Mouse (Mus musculus) bone marrow, adult 2 months (tissue): Measurements from ENCODE around the gene Slc16a3. TPM values are rescaled to one million over a fixed set of nuclear protein-coding genes. Genes with fewer than 3 reads are reported as not detected.

Experiments used
- H3K27ac ChIP-seq: fragments of 200-500 bp; 2 replicates; pipeline ENCODE4 v1.5.1; 2012; ENCODE audit warnings: low read depth, mild to moderate bottlenecking, control low read depth, inconsistent platforms, low read length; ENCODE audit not compliant: control insufficient read depth, poor library complexity, insufficient read depth
- H3K4me1 ChIP-seq: fragments of 200-500 bp; 2 replicates; pipeline ENCODE4 v1.6.1; 2011; ENCODE audit warnings: low read length; ENCODE audit not compliant: control insufficient read depth, insufficient read depth
- H3K4me3 ChIP-seq: fragments of 200-500 bp; replicated peaks from 2 replicates; pipeline ENCODE3; 2011; ENCODE audit warnings: mild to moderate bottlenecking, low read depth, low read length, control low read depth; ENCODE audit not compliant: control insufficient read depth
- CTCF ChIP-seq: fragments of 200-500 bp; IDR thresholded peaks from 2 replicates; pipeline ENCODE4 v1.5.1; 2011; ENCODE audit warnings: low read length, control low read depth; ENCODE audit not compliant: control insufficient read depth, insufficient read depth
- POLR2A ChIP-seq: fragments of 200-500 bp; IDR thresholded peaks from 2 replicates; pipeline ENCODE4 v1.6.1; 2011; ENCODE audit warnings: low read depth, mild to moderate bottlenecking, control low read depth, low read length, borderline replicate concordance; ENCODE audit not compliant: control insufficient read depth
- WGBS: fragments of 180-500 bp; shearing (Covaris S2); methylation state at CpG from one replicate; pipeline ENCODE4 v1.1.7; 2018; 5-methylcytosine and 5-hydroxymethylcytosine counted together
- polyA plus RNA-seq: library from polyadenylated mRNA; stranded (reverse); fragments of >200 nt; gene quantifications from 2 replicates; pipeline ENCODE4 v1.2.4, GENCODE M21; 2011; ENCODE audit warnings: low replicate concordance; ENCODE audit not compliant: missing spikeins, insufficient read depth, insufficient read length

The Slc16a3 gene
- polyA plus RNA-seq: 14.3 and 50.1 TPM in 2 replicates

DNA sequence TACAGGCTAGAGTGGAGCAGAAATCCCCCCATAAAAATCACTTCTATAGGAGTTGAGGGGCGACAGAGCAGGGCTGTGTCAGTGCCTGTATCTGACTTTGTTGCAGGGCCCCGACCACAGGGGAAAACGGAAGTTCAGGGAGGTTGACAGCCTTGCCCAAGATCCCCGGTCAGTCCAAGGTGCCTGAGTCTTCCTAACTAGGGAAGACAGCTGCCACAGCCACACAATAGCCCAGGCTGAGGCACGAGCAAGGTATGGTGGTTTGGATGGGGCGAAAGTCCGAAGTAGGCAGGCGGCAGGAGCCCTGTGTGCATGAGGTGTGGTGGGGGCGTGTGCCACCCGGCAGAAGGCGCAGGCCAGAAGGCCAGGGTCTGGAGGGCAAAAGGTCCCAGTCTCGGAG is at the start of gene Slc16a3:
Gene Slc16a3, plus strand, starts transcription at position 153 of the 400 bp plus-strand sequence.
- peak within 1 kb of the TSS; percentile 99 for H3K27ac ChIP-seq
- H3K4me1 ChIP-seq: peaks cover 5% of the 10 kb centered on the region; the same call in 1 of the 2 replicates
- TF ChIP-seq POLR2A: 0 out of 2 replicates have a peak, but pooled peaks have one; percentile 47
- TF ChIP-seq CTCF: no peak
- H3K4me3 ChIP-seq: peak within 1 kb of the TSS; percentile 76
- 3% methylated on average over 12 of the region's 12 CpGs for WGBS

DNA sequence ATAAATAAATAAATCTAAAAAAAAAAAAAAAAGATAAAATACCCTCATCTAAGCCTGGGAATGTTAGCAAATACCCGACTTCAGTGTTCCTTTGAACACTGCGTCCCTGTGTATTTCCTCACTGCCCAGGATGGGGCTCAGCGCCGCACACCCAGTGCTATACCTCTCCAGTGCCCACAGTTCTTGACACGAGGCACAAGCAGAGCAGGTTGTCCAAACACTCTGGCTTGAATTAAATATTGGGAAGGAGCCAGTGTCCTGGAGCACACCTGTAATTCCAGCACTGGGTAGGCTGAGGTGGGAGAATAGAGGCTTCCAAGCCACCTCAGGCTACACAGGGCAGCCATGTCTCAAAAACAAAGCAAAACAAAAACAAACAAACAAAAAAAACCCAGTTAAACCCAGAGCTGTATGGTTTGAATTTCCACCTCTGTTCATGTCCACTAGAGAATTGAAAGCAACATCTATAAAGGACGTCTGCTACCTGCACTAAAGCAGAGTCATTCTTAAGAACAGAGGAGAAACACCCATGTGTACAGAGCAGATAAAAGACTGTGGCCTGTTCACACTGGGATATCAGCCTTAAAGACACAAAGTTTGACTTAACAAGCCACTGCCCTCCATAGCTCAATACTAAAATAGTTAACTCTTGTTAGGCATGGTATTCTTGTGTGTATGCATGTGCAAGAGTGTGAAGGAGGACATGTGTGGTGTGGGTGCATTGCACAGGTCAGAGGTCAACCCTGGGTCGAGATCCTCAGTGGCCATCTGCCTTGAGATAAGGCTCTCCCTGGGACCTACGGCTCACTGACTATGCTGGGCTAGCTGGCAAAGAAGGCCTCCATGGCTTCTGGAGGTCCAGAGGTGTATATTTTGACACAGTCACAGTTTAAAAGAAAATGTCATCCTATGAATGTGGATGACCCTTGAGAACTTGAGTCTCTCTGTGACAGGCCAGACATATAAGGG is 47.7 kb upstream of the Slc16a3 start:
- Histone ChIP-seq H3K4me1 (peaks cover 6% of the 10 kb centered on the region; the same call in 1 of the 2 replicates), H3K27ac (peak overlapping the region; percentile 70), H3K4me3 (no peak overlapping the region)
- 75% methylated on average over 8 of the region's 8 CpGs for WGBS
- TF ChIP-seq CTCF (no peak), POLR2A (no peak)

DNA sequence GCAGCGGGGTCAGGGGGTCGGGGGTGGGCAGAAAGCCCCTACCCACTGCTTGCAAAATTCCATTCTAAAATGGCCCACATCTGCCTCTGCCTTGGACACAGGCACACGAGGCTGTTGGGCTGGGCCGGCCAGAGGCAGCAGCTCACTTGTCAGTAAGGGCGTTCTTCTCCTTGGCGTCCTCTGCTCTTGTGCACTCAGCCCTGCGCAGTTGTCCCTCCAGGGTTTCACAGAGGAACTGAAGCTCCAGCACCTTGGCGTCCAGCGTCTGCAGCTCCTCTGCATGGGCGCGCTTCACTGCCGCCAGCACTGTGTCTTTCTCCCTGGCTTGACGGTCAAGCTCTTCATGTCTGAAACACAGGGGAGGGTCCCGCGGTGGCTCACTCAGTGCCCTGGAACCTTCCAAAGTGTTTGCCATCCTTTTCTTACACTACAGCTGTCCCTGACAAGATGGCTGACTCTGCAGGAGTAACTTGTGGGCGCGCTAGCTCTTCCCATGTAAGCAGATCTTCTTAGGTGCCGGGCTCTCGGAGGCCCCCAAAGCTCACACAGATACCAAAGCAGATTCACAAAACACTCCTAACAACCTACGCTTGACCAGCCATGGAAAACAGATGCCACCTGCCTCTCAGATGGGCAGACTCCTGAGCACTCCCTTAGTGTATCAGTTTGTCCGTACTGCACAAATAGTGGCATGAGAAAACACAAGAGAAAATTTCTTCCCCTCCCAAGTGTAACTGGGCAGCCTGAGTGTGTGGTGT is 46.4 kb upstream of the Slc16a3 start:
- no peak overlapping the region for H3K4me3 ChIP-seq
- WGBS: 90% methylated on average over 21 of the region's 21 CpGs
- TF ChIP-seq POLR2A: no peak; the same call in 1 of the 2 replicates
- no peak for TF ChIP-seq CTCF
- H3K4me1 ChIP-seq: peaks cover 6% of the 10 kb centered on the region; the same call in 1 of the 2 replicates
- H3K27ac ChIP-seq: peak overlapping the region; percentile 19; the same call in 1 of the 2 replicates

- peaks cover 5% of the 10 kb centered on the region; the same call in 1 of the 2 replicates for H3K4me1 ChIP-seq
- no peak for TF ChIP-seq CTCF
- TF ChIP-seq POLR2A: no peak
- H3K4me3 ChIP-seq: no peak overlapping the region
- WGBS: 67% methylated on average over 10 of the region's 10 CpGs
- peak overlapping the region; percentile 19; the same call in 1 of the 2 replicates for H3K27ac ChIP-seq
These were observed 45.7 kb upstream of the Slc16a3 start for GRCm38 (mm10) chr11:120902487-120903142.

DNA sequence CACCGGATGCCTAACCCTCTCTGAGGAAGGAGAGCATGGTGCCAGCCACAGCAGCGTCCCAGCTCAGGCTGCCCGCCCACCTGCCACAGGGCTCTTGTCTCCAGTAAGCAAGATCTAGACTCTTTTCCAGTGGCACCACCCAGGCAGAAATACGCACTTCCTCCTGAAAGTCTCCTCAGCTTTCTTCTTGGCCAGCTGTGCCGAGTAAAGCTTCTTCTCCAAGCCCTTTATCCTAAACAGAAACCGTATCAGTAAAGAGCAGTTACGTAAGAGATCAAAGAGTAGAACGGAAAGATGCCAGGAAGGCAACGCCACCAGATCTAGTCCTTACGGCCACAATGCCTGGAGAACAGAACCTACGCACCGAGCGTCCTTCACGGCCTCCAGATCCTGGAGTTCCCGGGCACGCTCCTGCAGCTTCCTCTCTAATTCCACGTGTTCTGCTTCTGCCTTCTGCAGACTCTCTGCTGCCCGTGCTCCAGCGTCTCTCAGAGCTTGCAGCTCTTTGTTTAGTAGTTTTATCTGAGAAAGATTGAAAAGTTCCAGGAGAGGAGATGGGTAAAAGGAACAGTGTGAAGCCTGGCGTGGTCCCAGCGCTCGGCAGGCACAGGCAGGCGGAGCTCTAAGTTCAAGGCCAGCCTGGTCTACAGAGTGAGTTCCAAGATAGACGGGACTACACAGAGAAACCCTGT is 45.0 kb upstream of the Slc16a3 start:
- H3K27ac ChIP-seq: no peak overlapping the region
- WGBS: 81% methylated on average over 24 of the region's 24 CpGs
- H3K4me1 ChIP-seq: peaks cover 3% of the 10 kb centered on the region; the same call in 1 of the 2 replicates
- no peak for TF ChIP-seq CTCF
- TF ChIP-seq POLR2A: no peak
- H3K4me3 ChIP-seq: no peak overlapping the region

- Histone ChIP-seq H3K27ac (no peak overlapping the region), H3K4me1 (peaks cover 1% of the 10 kb centered on the region; the same call in 1 of the 2 replicates), H3K4me3 (no peak overlapping the region)
- TF ChIP-seq CTCF (no peak), POLR2A (no peak)
- 86% methylated on average over 3 of the region's 3 CpGs for WGBS
These were observed 43.7 kb upstream of the Slc16a3 start for GRCm38 (mm10) chr11:120904561-120904960.

GRCm38 (mm10) chr11:120905430-120905873 is 42.8 kb upstream of the Slc16a3 start:
- H3K27ac ChIP-seq: no peak overlapping the region
- H3K4me3 ChIP-seq: no peak overlapping the region
- no peak for TF ChIP-seq POLR2A
- peak; percentile 99 for TF ChIP-seq CTCF
- peaks cover 1% of the 10 kb centered on the region; the same call in 1 of the 2 replicates for H3K4me1 ChIP-seq
- 3% methylated on average over 1 of the region's 1 CpGs for WGBS
